Mouse (Mus musculus): Measurements from ENCODE around the gene Pkn3.

Gene Pkn3

GRCm38 (mm10) chr2:30063235-30063634, 14.2 kb upstream of the Pkn3 start:
- DNase-seq (ENCODE audit: low spot score in 2 of 2) = no peak

- no peak for DNase-seq (ENCODE audit: low spot score in 2 of 2)
Observed at GRCm38 (mm10) chr2:30063791-30064190, 13.7 kb upstream of the Pkn3 start.

- no peak for DNase-seq (ENCODE audit: low spot score in 2 of 2)
Observed at GRCm38 (mm10) chr2:30064298-30064697, 13.2 kb upstream of the Pkn3 start.

- DNase-seq (ENCODE audit: low spot score in 2 of 2) = peak; percentile 90 to 91
Observed at GRCm38 (mm10) chr2:30066046-30066901, 11.2 kb upstream of the Pkn3 start.

- DNase-seq (ENCODE audit: low spot score in 2 of 2) = peak; percentile 45 to 52
Observed at GRCm38 (mm10) chr2:30067031-30067888, 10.2 kb upstream of the Pkn3 start.

GRCm38 (mm10) chr2:30067962-30068361, 9.5 kb upstream of the Pkn3 start:
- no peak for DNase-seq (ENCODE audit: low spot score in 2 of 2)

- DNase-seq (ENCODE audit: low spot score in 2 of 2) = no peak
Observed at GRCm38 (mm10) chr2:30072875-30073274, 4.6 kb upstream of the Pkn3 start.

GRCm38 (mm10) chr2:30073285-30073684, 4.2 kb upstream of the Pkn3 start:
- DNase-seq (ENCODE audit: low spot score in 2 of 2) = no peak

GRCm38 (mm10) chr2:30075625-30076024, 1.9 kb upstream of the Pkn3 start:
- no peak for DNase-seq (ENCODE audit: low spot score in 2 of 2)

- DNase-seq (ENCODE audit: low spot score in 2 of 2) = no peak
Observed at GRCm38 (mm10) chr2:30076439-30076838, 1.0 kb upstream of the Pkn3 start.

GRCm38 (mm10) chr2:30076959-30077358, 525 bp upstream of the Pkn3 start:
- DNase-seq (ENCODE audit: low spot score in 2 of 2) = no peak

- DNase-seq (ENCODE audit: low spot score in 2 of 2) = no peak
Observed at GRCm38 (mm10) chr2:30078349-30078712, 847 bp downstream of the Pkn3 start.

GRCm38 (mm10) chr2:30078760-30079159, 1.3 kb downstream of the Pkn3 start:
- DNase-seq (ENCODE audit: low spot score in 2 of 2) = no peak

- DNase-seq (ENCODE audit: low spot score in 2 of 2) = no peak
Observed at GRCm38 (mm10) chr2:30080181-30080800, 2.8 kb downstream of the Pkn3 start.

- no peak for DNase-seq (ENCODE audit: low spot score in 2 of 2)
Observed at GRCm38 (mm10) chr2:30084113-30084512, 6.6 kb downstream of the Pkn3 start.

GRCm38 (mm10) chr2:30084632-30085031, 7.1 kb downstream of the Pkn3 start:
- no peak for DNase-seq (ENCODE audit: low spot score in 2 of 2)

- DNase-seq (ENCODE audit: low spot score in 2 of 2) = no peak
Observed at GRCm38 (mm10) chr2:30087310-30087709, 9.8 kb downstream of the Pkn3 start.

- DNase-seq (ENCODE audit: low spot score in 2 of 2) = no peak
Observed at GRCm38 (mm10) chr2:30091521-30091920, 14.0 kb downstream of the Pkn3 start.

- no peak for DNase-seq (ENCODE audit: low spot score in 2 of 2)
Observed at GRCm38 (mm10) chr2:30092280-30092918, 14.9 kb downstream of the Pkn3 start.

GRCm38 (mm10) chr2:30093471-30094207, 16.2 kb downstream of the Pkn3 start, which contains the start of gene Zdhhc12:
Gene Zdhhc12, minus strand, starts transcription at chr2:30093648.
- peak; percentile 97 to 99 for DNase-seq (ENCODE audit: low spot score in 2 of 2)

- no peak for DNase-seq (ENCODE audit: low spot score in 2 of 2)
Observed at GRCm38 (mm10) chr2:30094208-30094588, 16.7 kb downstream of the Pkn3 start.

Data from thymus, postnatal 10 days (tissue).